Mouse (Mus musculus) macrophage (primary cell): ENCODE measurements around the gene Tradd. TPM values are rescaled to one million over a fixed set of nuclear protein-coding genes. Genes with fewer than 3 reads are reported as not detected.

Experiments used
- H3K27ac ChIP-seq: fragments of 350-480 bp; formaldehyde crosslinking; 2 replicates; pipeline ENCODE4 v1.9.0; 2021
- H3K36me3 ChIP-seq: fragments of 350-480 bp; formaldehyde crosslinking; 2 replicates; pipeline ENCODE4 v1.9.0; 2021; ENCODE audit errors: inconsistent target
- H3K4me3 ChIP-seq: fragments of 350-480 bp; formaldehyde crosslinking; 2 replicates; pipeline ENCODE4 v1.9.0; 2021; ENCODE audit errors: inconsistent target
- H3K79me2 ChIP-seq: fragments of 350-480 bp; formaldehyde crosslinking; 2 replicates; pipeline ENCODE4 v1.9.0; 2021; ENCODE audit errors: inconsistent target
- WGBS: methylation state at CpG from one replicate; pipeline ENCODE4 v1.1.7; 2026; ENCODE audit warnings: inconsistent platforms; ENCODE audit not compliant: missing documents; 5-methylcytosine and 5-hydroxymethylcytosine counted together
- polyA plus RNA-seq: library from polyadenylated mRNA; stranded (reverse); fragments of 250-400 nt; gene quantifications from 3 replicates; pipeline ENCODE4 v1.2.4, GENCODE M21; 2018; ENCODE audit warnings: inconsistent platforms

Tradd gene
- polyA plus RNA-seq, 1 experiment from 2014 or later, result 8.4 TPM

GRCm38 (mm10) chr8:105269461-105269947, 5.1 kb upstream of the Tradd start, which contains the start of gene Hsf4:
TSS of gene Hsf4 (plus strand) at chr8:105269801.
- peak within 1 kb of the TSS; percentile 18 for H3K4me3 ChIP-seq
- peaks cover 10% of the 10 kb centered on the region; the same call in 1 of the 2 replicates for H3K36me3 ChIP-seq
- WGBS, result 3% methylated on average over 39 of the region's 42 CpGs
- H3K27ac ChIP-seq, result no peak within 1 kb of the TSS
- H3K79me2 ChIP-seq, result no peaks in the 10 kb centered on the region

DNA sequence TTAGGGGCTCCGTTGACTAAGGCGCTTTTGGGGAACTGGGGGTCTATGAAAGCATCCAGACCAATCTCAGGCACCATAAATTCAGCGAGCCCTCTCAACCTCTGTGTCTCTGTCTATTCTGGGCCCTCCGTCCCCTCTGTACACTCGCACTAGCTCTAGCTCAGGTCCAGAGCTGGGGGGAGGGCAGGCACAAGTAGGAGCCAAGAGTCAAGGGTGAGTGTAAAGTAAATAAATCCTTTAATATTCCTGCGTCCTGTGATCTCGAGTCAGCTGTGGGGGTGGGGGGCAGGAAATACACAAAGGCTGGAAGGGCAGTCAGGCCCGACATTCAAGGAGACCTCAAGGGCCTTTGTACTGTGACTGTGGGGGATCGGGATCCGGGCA, 4.7 kb upstream of the Tradd start:
- H3K36me3 ChIP-seq, result peaks cover 10% of the 10 kb centered on the region; the same call in 1 of the 2 replicates
- no peak overlapping the region for H3K27ac ChIP-seq
- H3K79me2 ChIP-seq, result peaks cover 2% of the 10 kb centered on the region; the same call in 1 of the 2 replicates
- 34% methylated on average over 10 of the region's 10 CpGs for WGBS
- H3K4me3 ChIP-seq, result no peak overlapping the region; the same call in 1 of the 2 replicates

GRCm38 (mm10) chr8:105268342-105269074, 4.1 kb upstream of the Tradd start:
- Histone ChIP-seq H3K36me3 (peaks cover 10% of the 10 kb centered on the region; the same call in 1 of the 2 replicates), H3K4me3 (no peak overlapping the region), H3K27ac (no peak overlapping the region), H3K79me2 (peaks cover 7% of the 10 kb centered on the region; the same call in 1 of the 2 replicates)
- 60% methylated on average over 65 of the region's 65 CpGs for WGBS

DNA sequence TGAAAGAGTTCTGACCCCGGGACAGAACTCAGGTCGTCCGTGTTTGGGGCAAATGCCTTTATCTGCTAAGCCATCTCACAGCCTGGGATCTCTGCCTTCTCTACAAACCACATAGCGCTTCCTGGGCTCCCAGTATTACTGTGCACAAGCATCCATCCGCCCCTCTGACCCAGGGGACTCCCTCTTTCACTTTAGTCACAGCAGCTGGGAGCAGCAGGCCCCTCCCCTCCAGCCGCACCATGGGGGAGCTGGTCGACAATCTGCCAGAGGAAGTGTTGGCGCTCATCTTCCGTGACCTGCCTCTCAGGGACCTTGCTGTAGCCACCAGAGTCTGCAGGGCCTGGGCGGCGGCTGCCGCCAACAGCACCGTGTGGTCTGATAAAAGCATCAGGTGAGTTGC, 2.4 kb upstream of the Tradd start:
- H3K4me3 ChIP-seq, result no peak overlapping the region
- WGBS, result 84% methylated on average over 13 of the region's 13 CpGs
- no peak overlapping the region for H3K27ac ChIP-seq
- H3K36me3 ChIP-seq, result peaks cover 10% of the 10 kb centered on the region; the same call in 1 of the 2 replicates
- peaks cover 16% of the 10 kb centered on the region; the same call in 1 of the 2 replicates for H3K79me2 ChIP-seq

- H3K4me3 ChIP-seq, result peak overlapping the region; percentile 95
- peak overlapping the region; percentile 55 for H3K27ac ChIP-seq
- peaks cover 10% of the 10 kb centered on the region; the same call in 1 of the 2 replicates for H3K36me3 ChIP-seq
- peaks cover 16% of the 10 kb centered on the region; the same call in 1 of the 2 replicates for H3K79me2 ChIP-seq
- whole genome bisulfite sequencing, result 2% methylated on average over 10 of the region's 10 CpGs
Measured at GRCm38 (mm10) chr8:105265128-105265527, 719 bp upstream of the Tradd start.

GRCm38 (mm10) chr8:105263244-105263912, 1.0 kb downstream of the Tradd start:
- Histone ChIP-seq H3K4me3 (peak overlapping the region; percentile 95), H3K27ac (no peak overlapping the region), H3K79me2 (peaks cover 16% of the 10 kb centered on the region; the same call in 1 of the 2 replicates), H3K36me3 (peaks cover 10% of the 10 kb centered on the region; the same call in 1 of the 2 replicates)
- 67% methylated on average over 14 of the region's 16 CpGs for whole genome bisulfite sequencing

- Histone ChIP-seq H3K27ac (no peak overlapping the region), H3K4me3 (no peak overlapping the region), H3K36me3 (no peaks in the 10 kb centered on the region; the same call in 1 of the 2 replicates), H3K79me2 (peaks cover 16% of the 10 kb centered on the region; the same call in 1 of the 2 replicates)
- WGBS, result 89% methylated on average over 12 of the region's 12 CpGs
Measured at GRCm38 (mm10) chr8:105261326-105261980, 3.0 kb downstream of the Tradd start.

DNA sequence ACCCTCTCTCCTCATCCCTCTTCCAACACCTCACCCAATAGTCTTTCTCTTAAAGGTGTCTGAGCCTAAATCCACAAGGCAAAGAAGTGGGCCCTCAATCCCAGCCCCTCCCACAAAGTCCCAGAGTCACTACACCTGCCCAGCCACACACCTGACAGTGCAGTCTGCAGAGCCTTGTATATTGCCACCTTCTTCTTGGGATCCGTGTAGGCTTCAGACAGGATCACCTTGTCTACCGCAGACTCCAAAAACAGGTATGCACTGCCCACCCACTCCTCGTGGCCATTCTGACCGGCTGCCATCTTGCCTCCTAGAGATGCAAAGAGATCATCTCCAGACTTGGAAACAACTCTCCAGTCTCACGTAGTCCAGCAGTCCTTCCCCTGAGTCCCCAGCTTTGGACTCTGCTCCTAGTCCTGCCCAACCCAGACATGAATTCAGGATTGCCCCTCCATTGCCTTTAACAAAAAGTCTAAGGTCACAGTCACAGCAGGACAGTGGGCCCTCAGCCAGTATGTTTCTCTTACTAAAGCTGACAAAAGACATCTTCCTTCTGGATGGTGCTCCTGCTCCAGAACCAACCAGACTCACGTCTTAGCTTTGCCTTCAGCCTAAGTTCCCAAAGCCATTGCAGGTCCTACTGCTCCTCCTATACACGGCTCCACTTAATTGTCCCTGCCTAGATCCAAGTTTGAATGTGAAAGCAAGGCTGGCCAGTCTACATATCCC, 3.9 kb downstream of the Tradd start:
- peaks cover 16% of the 10 kb centered on the region; the same call in 1 of the 2 replicates for H3K79me2 ChIP-seq
- H3K36me3 ChIP-seq, result no peaks in the 10 kb centered on the region; the same call in 1 of the 2 replicates
- H3K4me3 ChIP-seq, result no peak overlapping the region
- H3K27ac ChIP-seq, result no peak overlapping the region
- WGBS, result 84% methylated on average over 7 of the region's 7 CpGs

GRCm38 (mm10) chr8:105259721-105260320, 4.6 kb downstream of the Tradd start:
- Histone ChIP-seq H3K36me3 (no peaks in the 10 kb centered on the region; the same call in 1 of the 2 replicates), H3K27ac (no peak overlapping the region), H3K4me3 (no peak overlapping the region), H3K79me2 (peaks cover 16% of the 10 kb centered on the region; the same call in 1 of the 2 replicates)
- WGBS, result 3% methylated on average over 29 of the region's 30 CpGs

GRCm38 (mm10) chr8:105258911-105259720, 5.3 kb downstream of the Tradd start:
- Histone ChIP-seq H3K36me3 (no peaks in the 10 kb centered on the region; the same call in 1 of the 2 replicates), H3K27ac (no peak overlapping the region), H3K4me3 (no peak overlapping the region), H3K79me2 (peaks cover 14% of the 10 kb centered on the region; the same call in 1 of the 2 replicates)
- WGBS, result 60% methylated on average over 55 of the region's 55 CpGs

DNA sequence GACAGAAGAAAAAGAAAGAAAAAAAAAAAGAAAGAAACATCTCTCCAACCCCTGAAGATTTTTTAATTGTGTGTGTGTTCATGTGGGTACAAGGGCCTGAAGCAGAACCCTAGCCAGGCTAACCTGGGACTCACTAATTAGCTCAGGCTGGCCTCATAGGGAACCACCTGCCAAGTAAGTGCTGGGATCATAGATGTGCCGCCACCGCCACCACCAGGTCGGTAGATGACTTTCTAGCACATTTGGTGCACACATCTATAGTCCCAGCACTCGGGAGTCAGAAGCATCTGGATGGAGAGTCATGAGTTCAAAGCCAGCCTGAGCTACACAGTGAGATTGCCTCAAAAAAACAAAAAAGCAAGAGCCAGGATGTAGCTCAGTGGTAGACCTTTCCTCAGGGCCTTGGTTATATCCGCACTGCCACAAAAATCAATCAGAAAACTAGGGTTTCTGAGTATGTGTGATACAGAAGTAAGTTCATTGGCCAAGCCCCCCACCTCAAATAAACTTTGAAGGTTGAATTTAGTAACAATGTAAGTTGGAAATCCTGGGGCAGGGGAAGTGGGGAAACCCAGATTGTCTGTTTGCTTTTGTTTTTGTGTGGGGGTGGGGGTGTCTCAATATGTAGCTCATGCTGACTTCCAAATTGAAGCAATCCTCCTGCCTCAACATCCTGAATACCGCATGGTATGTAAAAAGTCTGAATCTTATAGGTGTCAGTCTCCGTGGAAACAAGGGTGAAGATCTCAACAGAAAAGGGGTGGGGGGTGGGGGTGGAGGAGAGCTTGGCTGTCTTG, 6.9 kb downstream of the Tradd start:
- Histone ChIP-seq H3K4me3 (no peak overlapping the region), H3K36me3 (no peaks in the 10 kb centered on the region; the same call in 1 of the 2 replicates), H3K79me2 (no peaks in the 10 kb centered on the region), H3K27ac (no peak overlapping the region)
- 84% methylated on average over 7 of the region's 7 CpGs for WGBS

GRCm38 (mm10) chr8:105254966-105255350, 9.5 kb downstream of the Tradd start, which contains the start of gene B3gnt9:
TSS of gene B3gnt9 (minus strand) at chr8:105255153.
- 9% methylated on average over 14 of the region's 14 CpGs for WGBS

More at GRCm38 (mm10) chr8:105254966-105255350, 9.5 kb downstream of the Tradd start, which contains the start of gene B3gnt9:
- Histone ChIP-seq H3K4me3 (peak within 1 kb of the TSS; percentile 28; the same call in 1 of the 2 replicates), H3K27ac (no peak within 1 kb of the TSS), H3K36me3 (peaks cover 26% of the 10 kb centered on the region), H3K79me2 (no peaks in the 10 kb centered on the region)
